12 mouse cellular contexts compared by ENCODE assay signal in the genomic region with DNA sequence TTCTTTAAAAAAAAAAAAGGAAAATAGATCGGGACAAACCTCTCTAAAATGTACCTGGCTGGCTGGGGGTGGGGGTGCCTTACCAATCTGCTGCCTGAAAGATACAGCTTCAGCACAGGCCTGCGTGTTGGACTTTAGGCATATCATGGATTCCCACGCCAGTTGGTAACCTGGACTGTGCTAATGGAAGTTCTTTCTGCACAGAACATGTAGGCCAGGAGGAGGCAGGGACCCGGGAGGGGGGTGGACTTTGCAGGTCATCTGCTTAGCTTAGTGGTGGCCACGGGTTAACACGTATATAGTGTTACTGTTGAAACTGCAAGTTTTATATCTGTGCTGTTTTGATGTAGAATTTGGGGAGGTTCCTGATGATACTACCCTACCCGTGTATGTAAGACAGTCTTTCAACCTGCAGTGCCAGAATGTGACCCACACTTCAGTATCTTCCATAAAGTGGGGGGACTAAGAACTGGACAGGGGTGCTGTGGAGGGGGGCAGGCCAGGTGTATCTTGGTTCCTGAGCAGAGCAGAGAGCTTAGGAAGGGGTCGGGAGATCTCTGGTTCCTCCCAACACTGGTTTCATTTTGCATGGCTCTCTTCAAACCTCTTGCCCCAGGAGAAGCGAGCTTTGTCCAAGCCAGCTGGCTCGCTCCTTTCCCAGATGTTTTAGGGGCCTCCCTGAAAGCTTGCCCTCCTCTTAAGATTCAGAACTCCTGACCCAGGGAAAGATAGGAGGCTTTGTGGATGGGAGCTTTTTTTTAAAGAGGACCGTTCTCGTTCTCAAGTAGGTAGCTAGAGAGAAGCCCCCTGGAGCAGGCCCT. TPM values are rescaled to one million over a fixed set of nuclear protein-coding genes. Genes with fewer than 3 reads are reported as not detected.
DNase-seq lines count a peak whose midpoint lies in the region; ATAC-seq and TF ChIP-seq lines count a peak whose summit lies in the region.
"Had no signal": no experiment of that assay in that cellular context is flagged by ENCODE, and none has a peak within 500 bp of the region (broad histone marks: within the 10 kb centered on the region; RNA-seq: fewer than 3 reads in every experiment).

No protein-coding gene starts in this region.

- H3K27me3 ChIP-seq in heart, embryonic 15.5 days: peaks cover 94% of the 10 kb centered on the region
- no peaks in the 10 kb centered on the region for H3K27me3 ChIP-seq in C2C12 (ENCODE audit: control insufficient read depth, insufficient read depth, insufficient read length)
- peaks cover 74% of the 10 kb centered on the region for H3K27me3 ChIP-seq in embryonic facial prominence, embryonic 11.5 days (ENCODE audit: control insufficient read depth, insufficient read depth, low read length)
- peaks cover 98% of the 10 kb centered on the region for H3K27me3 ChIP-seq in limb, embryonic 10.5 days (ENCODE audit: low read depth, poor library complexity, severe bottlenecking)

- TF ChIP-seq CTCF in C2C12 (IDR thresholded peaks at IDR 0.05; ENCODE audit: control insufficient read depth, insufficient read depth, insufficient read length): no peak

- intact Hi-C loops in heart, postnatal 36 days (cut with DNase I): loop anchor here (5.0 kb wide), 1 partner anchor 472 kb away; a partner anchor contains a TSS

- H3K9ac ChIP-seq in heart, embryonic 15.5 days: peak overlapping the region; percentile 34
- peak overlapping the region; percentile 68 for H3K9ac ChIP-seq in embryonic facial prominence, embryonic 11.5 days (replicated peaks; ENCODE audit: low read length)
- H3K9ac ChIP-seq: liver, embryonic 14.5 days had no signal

- H3K27ac ChIP-seq in heart, embryonic 15.5 days: peak overlapping the region; percentile 26; the same call in 1 of the 2 replicates
- H3K27ac ChIP-seq in embryonic facial prominence, embryonic 11.5 days (replicated peaks; ENCODE audit: low read depth, low read length): no peak overlapping the region
- H3K27ac ChIP-seq in limb, embryonic 10.5 days: no peak overlapping the region
- H3K27ac ChIP-seq: liver, embryonic 14.5 days had no signal

- ATAC-seq in heart, embryonic 15.5 days (replicated peaks; ENCODE audit: insufficient number of reproducible peaks, insufficient read depth, low FRiP score, low read depth): no peak
- ATAC-seq in embryonic facial prominence, embryonic 11.5 days (replicated peaks; ENCODE audit: insufficient number of reproducible peaks, low FRiP score, low TSS enrichment, low read depth): no peak
- no peak for ATAC-seq in megakaryocyte, adult 5-6 weeks (ENCODE audit: poor library complexity, severe bottlenecking)

- peaks cover 80% of the 10 kb centered on the region for H3K79me2 ChIP-seq in C2C12 (ENCODE audit: control insufficient read depth, insufficient read depth)

- 27% methylated on average over 12 of the region's 12 CpGs for WGBS in heart, embryonic 15.5 days
- WGBS in embryonic facial prominence, embryonic 11.5 days: 4% methylated on average over 12 of the region's 12 CpGs
- 7% methylated on average over 12 of the region's 12 CpGs for WGBS in limb, embryonic 10.5 days

- DNase-seq in heart, postnatal 36 days: no peak
- peak; percentile 11 for DNase-seq in embryonic facial prominence, embryonic 11.5 days (ENCODE audit: low spot score)
- DNase-seq in limb, embryonic 10.5 days (ENCODE audit: low spot score): peak; percentile 52
- no peak for DNase-seq in frontal cortex, postnatal 36 days (ENCODE audit: low spot score in 2 of 2)
- DNase-seq in B cell, adult 2 months: no peak
- DNase-seq: midbrain, embryonic 14.5 days; thymus, postnatal 36 days had no signal

- H3K9me3 ChIP-seq in heart, embryonic 15.5 days (replicated peaks): no peaks in the 10 kb centered on the region
- H3K9me3 ChIP-seq in embryonic facial prominence, embryonic 11.5 days (replicated peaks; ENCODE audit: control insufficient read depth, low read length): no peaks in the 10 kb centered on the region
- H3K9me3 ChIP-seq in limb, embryonic 10.5 days (replicated peaks): no peaks in the 10 kb centered on the region

- H3K4me1 ChIP-seq in heart, embryonic 15.5 days (replicated peaks): peaks cover 28% of the 10 kb centered on the region
- H3K4me1 ChIP-seq in embryonic facial prominence, embryonic 11.5 days (ENCODE audit: control insufficient read depth, insufficient read depth, low read length): peaks cover 7% of the 10 kb centered on the region
- H3K4me1 ChIP-seq in limb, embryonic 10.5 days: peaks cover 53% of the 10 kb centered on the region

- no peaks in the 10 kb centered on the region for H3K36me3 ChIP-seq in heart, embryonic 15.5 days
- peaks cover 21% of the 10 kb centered on the region for H3K36me3 ChIP-seq in C2C12 (ENCODE audit: control insufficient read depth, insufficient read depth)
- H3K36me3 ChIP-seq in embryonic facial prominence, embryonic 11.5 days (replicated peaks; ENCODE audit: control insufficient read depth, insufficient read depth, low read depth, low read length): no peaks in the 10 kb centered on the region
- H3K36me3 ChIP-seq in limb, embryonic 10.5 days: no peaks in the 10 kb centered on the region

- peak overlapping the region; percentile 64 for H3ac ChIP-seq in C2C12 (ENCODE audit: control insufficient read depth, insufficient read length, low read depth)

- H3K4me3 ChIP-seq in heart, embryonic 15.5 days: peak overlapping the region; percentile 68
- peak overlapping the region; percentile 68 for H3K4me3 ChIP-seq in C2C12 (ENCODE audit: insufficient read depth, poor library complexity, severe bottlenecking)
- H3K4me3 ChIP-seq in embryonic facial prominence, embryonic 11.5 days (ENCODE audit: low read depth, low read length): peak overlapping the region; percentile 67
- peak overlapping the region; percentile 59 for H3K4me3 ChIP-seq in limb, embryonic 10.5 days

- H3K4me2 ChIP-seq in heart, embryonic 15.5 days: peak overlapping the region; percentile 89
- H3K4me2 ChIP-seq in embryonic facial prominence, embryonic 11.5 days (ENCODE audit: low read depth, low read length): peak overlapping the region; percentile 46

- peaks cover 47% of the 10 kb centered on the region for H3K79me3 ChIP-seq in C2C12 (ENCODE audit: low read depth)

TF ChIP-seq in C2C12, 6 proteins besides CTCF, POLR2A, EP300 and RAD21:
- TF ChIP-seq FOSL1 (IDR thresholded peaks at IDR 0.05; ENCODE audit: insufficient read depth, low read length, poor library complexity, severe bottlenecking): no peak
- TF ChIP-seq MAX (IDR thresholded peaks at IDR 0.05): no peak
- no peak for TF ChIP-seq CEBPB (IDR thresholded peaks at IDR 0.05; ENCODE audit: low read depth)
- no peak for TF ChIP-seq MYOD1 (IDR thresholded peaks at IDR 0.05; ENCODE audit: control insufficient read depth, insufficient read length, low read depth)
- no peak for TF ChIP-seq USF1 (IDR thresholded peaks at IDR 0.05; ENCODE audit: low read depth)
- TF ChIP-seq MYOG (IDR thresholded peaks at IDR 0.05; ENCODE audit: control insufficient read depth, extremely low read depth, insufficient read length): no peak

RNA-seq across cellular contexts. Expression of a gene that starts 3.9 kb away (rescaled TPM):
- 6.4 and 8.5 TPM in 2 replicates for polyA plus RNA-seq in heart, embryonic 15.5 days (2015; fragmentation: Nextera tagmentation; extraction: Ambion mirVana)
- 1 to 10 TPM; 1.9 to 2.4 TPM for total RNA-seq in heart, postnatal 36 days (2021)
- polyA plus RNA-seq in C2C12 (2012; fragmentation: generic; extraction: Trizol): 22.9 TPM
- polyA plus RNA-seq in embryonic facial prominence, embryonic 11.5 days (2014; fragmentation: Nextera tagmentation; extraction: Ambion mirVana): 15.1 and 15.7 TPM in 2 replicates
- 2.3 and 3.3 TPM in 2 replicates for polyA plus RNA-seq in limb, embryonic 10.5 days (2016; fragmentation: Nextera tagmentation; extraction: Ambion mirVana)
- total RNA-seq in megakaryocyte, adult 5-6 weeks (2015): not detected in 2 replicates
- total RNA-seq in megakaryocyte, adult 5-6 weeks (2017): not detected in 2 replicates
- total RNA-seq: hematopoietic stem cell, adult 5-6 weeks had no signal

RNA-seq across cellular contexts. Expression of a gene that starts 7.9 kb away (rescaled TPM):
- polyA plus RNA-seq in heart, embryonic 15.5 days (2015; fragmentation: Nextera tagmentation; extraction: Ambion mirVana): 0.34 and 0.94 TPM in 2 replicates
- total RNA-seq in heart, postnatal 36 days (2021): under 1 TPM in 1 of 2 experiments, not detected in 1; 0.14 TPM
- 6.1 TPM for polyA plus RNA-seq in C2C12 (2012; fragmentation: generic; extraction: Trizol)
- polyA plus RNA-seq in embryonic facial prominence, embryonic 11.5 days (2014; fragmentation: Nextera tagmentation; extraction: Ambion mirVana): 4.4 and 4.7 TPM in 2 replicates
- 0.13 and 0.15 TPM in 2 replicates for polyA plus RNA-seq in limb, embryonic 10.5 days (2016; fragmentation: Nextera tagmentation; extraction: Ambion mirVana)
- total RNA-seq in megakaryocyte, adult 5-6 weeks (2015): not detected in 2 replicates
- not detected in 2 replicates for total RNA-seq in megakaryocyte, adult 5-6 weeks (2017)
- total RNA-seq: hematopoietic stem cell, adult 5-6 weeks had no signal
- polyA plus RNA-seq: midbrain, embryonic 14.5 days had no signal

RNA-seq across cellular contexts. Expression of a gene that starts 11.7 kb away (rescaled TPM):
- 29.7 and 38.2 TPM in 2 replicates for polyA plus RNA-seq in heart, embryonic 15.5 days (2015; fragmentation: Nextera tagmentation; extraction: Ambion mirVana)
- 10 to 100 TPM; 11.0 to 12.2 TPM for total RNA-seq in heart, postnatal 36 days (2021)
- 22.7 TPM for polyA plus RNA-seq in C2C12 (2012; fragmentation: generic; extraction: Trizol)
- 50.0 and 52.5 TPM in 2 replicates for polyA plus RNA-seq in embryonic facial prominence, embryonic 11.5 days (2014; fragmentation: Nextera tagmentation; extraction: Ambion mirVana)
- polyA plus RNA-seq in limb, embryonic 10.5 days (2016; fragmentation: Nextera tagmentation; extraction: Ambion mirVana): 58.5 and 67.6 TPM in 2 replicates
- total RNA-seq in megakaryocyte, adult 5-6 weeks (2015): 11.0 and 12.6 TPM in 2 replicates
- total RNA-seq in megakaryocyte, adult 5-6 weeks (2017): 7.1 and 13.1 TPM in 2 replicates

RNA-seq across cellular contexts. Expression of a gene that starts 35.7 kb away (rescaled TPM):
- polyA plus RNA-seq in heart, embryonic 15.5 days (2015; fragmentation: Nextera tagmentation; extraction: Ambion mirVana): 3.3 and 9.6 TPM in 2 replicates
- total RNA-seq in heart, postnatal 36 days (2021): under 1 TPM; 0.22 to 0.25 TPM
- polyA plus RNA-seq in C2C12 (2012; fragmentation: generic; extraction: Trizol): 0.04 TPM
- 19.6 and 24.5 TPM in 2 replicates for polyA plus RNA-seq in embryonic facial prominence, embryonic 11.5 days (2014; fragmentation: Nextera tagmentation; extraction: Ambion mirVana)
- polyA plus RNA-seq in limb, embryonic 10.5 days (2016; fragmentation: Nextera tagmentation; extraction: Ambion mirVana): 0.48 and 4.4 TPM in 2 replicates
- not detected in 2 replicates for total RNA-seq in megakaryocyte, adult 5-6 weeks (2015)
- not detected in 2 replicates for total RNA-seq in megakaryocyte, adult 5-6 weeks (2017)
- total RNA-seq: hematopoietic stem cell, adult 5-6 weeks had no signal

Comparison
In these comparisons a context has a peak if more than half of its experiments do, and no peak if none do; other contexts are left out.
1. DNase-seq: peak in embryonic facial prominence, embryonic 11.5 days (single experiment) and limb, embryonic 10.5 days (single experiment); none in heart, postnatal 36 days (0 of 2), frontal cortex, postnatal 36 days (0 of 2) and B cell, adult 2 months (0 of 2).
2. Peak in every context shown above with its lines, with median percentiles within 50 percentile points of each other: H3K4me3 ChIP-seq.